Mouse (Mus musculus): ENCODE results near the gene Fam71f2. TPM values are rescaled to one million over a fixed set of nuclear protein-coding genes. Genes with fewer than 3 reads are reported as not detected.

Fam71f2 gene
- total RNA-seq, 4 experiments from 2014 or later = 0.57 to 0.68 (median 0.67) TPM; not detected in 1

Other genes starting within 250 kb of the Fam71f2 start
- not detected for gene Lep, start 219.4 kb upstream of the Fam71f2 start, total RNA-seq (2022)
- gene Rbm28, start 114.6 kb upstream of the Fam71f2 start, total RNA-seq (2022) = 10 to 100 TPM; 29.5 to 37.0 (median 34.2) TPM
- 1 to 10 TPM; 3.8 to 4.7 (median 4.4) TPM for gene Prrt4, start 100.0 kb upstream of the Fam71f2 start, total RNA-seq (2022)
- gene Impdh1, start 63.2 kb upstream of the Fam71f2 start, total RNA-seq (2022) = 10 to 100 TPM; 52.5 to 72.2 (median 59.0) TPM
- gene Hilpda, start 7.1 kb upstream of the Fam71f2 start, total RNA-seq (2022) = 1 to 10 TPM; 5.2 to 8.6 (median 6.1) TPM
- gene Fam71f1, start 39.5 kb downstream of the Fam71f2 start, total RNA-seq (2022) = not detected
- gene Calu, start 68.5 kb downstream of the Fam71f2 start, total RNA-seq (2022) = 10 to 100 TPM; 63.5 to 67.6 (median 64.3) TPM
- under 1 TPM in 3 of 4 experiments, not detected in 1; 0.37 to 0.87 (median 0.44) TPM for gene Opn1sw, start 108.9 kb downstream of the Fam71f2 start, total RNA-seq (2022)
- gene Ccdc136, start 116.7 kb downstream of the Fam71f2 start, total RNA-seq (2022) = 100 to 1,000 TPM in 2 of 4 experiments, 10 to 100 TPM in 2; 87.5 to 111 (median 103) TPM
- 1 to 10 TPM; 1.9 to 3.9 (median 2.9) TPM for gene Flnc, start 153.7 kb downstream of the Fam71f2 start, total RNA-seq (2022)
- gene Atp6v1f, start 188.1 kb downstream of the Fam71f2 start, total RNA-seq (2022) = 100 to 1,000 TPM; 249 to 281 (median 259) TPM
- under 1 TPM in 2 of 4 experiments, not detected in 2; 0.57 to 0.89 TPM for gene Atp6v1fnb, start 191.8 kb downstream of the Fam71f2 start, total RNA-seq (2022)
- 1 to 10 TPM in 3 of 4 experiments, under 1 TPM in 1; 0.78 to 1.2 (median 1.1) TPM for gene Kcp, start 228.4 kb downstream of the Fam71f2 start, total RNA-seq (2022)
- 10 to 100 TPM in 1 of 4 experiments, 1 to 10 TPM in 3; 4.7 to 10.3 (median 6.5) TPM for gene Irf5, start 247.0 kb downstream of the Fam71f2 start, total RNA-seq (2022)

Data from left cerebral cortex, adult 8-10 months (tissue).